Mouse (Mus musculus) ES-E14 (cell line): ENCODE results near the gene 1700012B07Rik. TPM values are rescaled to one million over a fixed set of nuclear protein-coding genes. Genes with fewer than 3 reads are reported as not detected.

Source experiments
- DNase-seq: peaks from one replicate; pipeline ENCODE4 v3.0.0-alpha.2; 2013; ENCODE audit warnings: low read depth, low spot score
- H3K27ac ChIP-seq: 2 replicates; pipeline ENCODE4 v1.5.1; 2012; ENCODE audit warnings: low read depth, mild to moderate bottlenecking, low read length, moderate library complexity, mixed read lengths; ENCODE audit not compliant: poor library complexity, insufficient read depth, severe bottlenecking
- H3K36me3 ChIP-seq: 2 replicates; pipeline ENCODE4 v1.6.1; 2012; ENCODE audit warnings: mild to moderate bottlenecking, low read length, moderate library complexity, mixed read lengths; ENCODE audit not compliant: control insufficient read depth, poor library complexity, insufficient read depth, severe bottlenecking
- H3K4me1 ChIP-seq, 2 experiments: fragments of 150-350 bp in 1 of 2; sonication (generic) in 1 of 2; 2 replicates each; pipeline ENCODE4 v1.6.1; 2012; ENCODE audit warnings: low read length in 2 of 2, mild to moderate bottlenecking in 1 of 2, mixed read lengths in 1 of 2; ENCODE audit not compliant: control insufficient read depth in 2 of 2, insufficient read depth in 2 of 2, poor library complexity in 1 of 2
- H3K4me3 ChIP-seq, 2 experiments: fragments of 150-350 bp in 1 of 2; sonication (generic) in 1 of 2; 2 replicates each; pipeline ENCODE4 v1.5.1; 2012; ENCODE audit warnings: low read length in 2 of 2, low read depth in 1 of 2, mild to moderate bottlenecking in 1 of 2, mixed read lengths in 1 of 2; ENCODE audit not compliant: insufficient read depth in 1 of 2, poor library complexity in 1 of 2, severe bottlenecking in 1 of 2
- H3K9ac ChIP-seq: 2 replicates; pipeline ENCODE4 v1.6.1; 2012; ENCODE audit warnings: low read depth, mild to moderate bottlenecking, low read length, mixed read lengths; ENCODE audit not compliant: poor library complexity, insufficient read depth, severe bottlenecking
- H3K9me3 ChIP-seq: fragments of 150-350 bp; sonication (generic); 2 replicates; pipeline ENCODE4 v1.6.1; 2012; ENCODE audit warnings: low read depth, mild to moderate bottlenecking, low read length; ENCODE audit not compliant: control insufficient read depth, insufficient read depth
- CHD2 ChIP-seq: IDR thresholded peaks from 2 replicates; pipeline ENCODE4 v1.6.1; 2014; ENCODE audit warnings: mild to moderate bottlenecking, low read depth, low read length, inconsistent platforms
- HCFC1 ChIP-seq: IDR thresholded peaks from 2 replicates; pipeline ENCODE4 v1.6.1; 2012; ENCODE audit warnings: low read length, inconsistent platforms, borderline replicate concordance; ENCODE audit not compliant: insufficient read depth
- MAFK ChIP-seq: IDR thresholded peaks from 2 replicates; pipeline ENCODE4 v1.6.1; 2014; ENCODE audit warnings: mild to moderate bottlenecking, low read depth, low read length, inconsistent platforms; ENCODE audit not compliant: insufficient read depth
- ZC3H11A ChIP-seq: IDR thresholded peaks from 2 replicates; pipeline ENCODE4 v1.6.1; 2012; ENCODE audit warnings: low read depth, mild to moderate bottlenecking, inconsistent platforms, low read length, borderline replicate concordance
- ZNF384 ChIP-seq: IDR thresholded peaks from 2 replicates; pipeline ENCODE4 v1.6.1; 2012; ENCODE audit warnings: low read depth, low read length, inconsistent platforms
- in situ Hi-C, 2 experiments: fragments of 600-800 bp; cut with MboI; formaldehyde crosslinking; loops; one replicate each; pipeline ENCODE4 v1.15.1; 2025; ENCODE audit warnings: low sequenced_read_pairs in 2 of 2, inconsistent platforms in 1 of 2; ENCODE audit not compliant: unreplicated experiment in 2 of 2
- total RNA-seq: library from RNA; depleted of rRNA; stranded (reverse); fragments of 300-350 nt; gene quantifications from 2 replicates; pipeline ENCODE4 v1.2.3, GENCODE M21; 2012

1700012B07Rik gene
- total RNA-seq, 1 experiment = not detected

DNA sequence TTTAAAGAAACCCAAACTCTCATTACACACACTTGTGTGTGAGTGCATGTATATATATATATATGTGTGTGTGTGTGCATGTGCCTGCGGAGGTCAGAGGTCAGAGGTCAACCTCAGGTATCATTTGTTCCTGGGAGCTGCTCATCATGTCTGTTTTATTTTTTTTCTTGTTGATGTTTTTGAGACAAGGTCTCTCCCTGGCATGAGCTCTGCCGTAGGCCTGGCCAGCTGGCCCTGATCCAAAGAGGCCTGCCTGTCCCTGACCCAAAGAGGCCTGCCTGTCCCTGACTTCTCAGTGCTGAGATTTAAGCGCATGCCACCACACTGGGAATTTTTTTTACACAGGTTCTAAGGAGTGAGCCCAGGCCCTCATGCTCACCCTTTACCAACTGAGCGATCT, 24.1 kb upstream of the 1700012B07Rik start:
- no peak overlapping the region for H3K4me3 ChIP-seq
- H3K36me3 ChIP-seq = no peaks in the 10 kb centered on the region
- H3K27ac ChIP-seq = no peak overlapping the region
- 0 out of 4 replicates have a peak, but pooled peaks cover 0 to 3% of the 10 kb centered on the region in 2 experiments for H3K4me1 ChIP-seq
- no peak for DNase-seq
- H3K9me3 ChIP-seq = no peaks in the 10 kb centered on the region
- H3K9ac ChIP-seq = no peak overlapping the region
- TF ChIP-seq HCFC1 = no peak
- TF ChIP-seq ZNF384 = no peak
- TF ChIP-seq MAFK = no peak
- no peak for TF ChIP-seq CHD2
- TF ChIP-seq ZC3H11A = no peak
- in situ Hi-C loops = loop anchor here (10.0 to 25.0 kb wide), 2 partner anchors 407 to 415 kb away; partner anchors contain the start of gene Amz2 (in 1 of the 2)

DNA sequence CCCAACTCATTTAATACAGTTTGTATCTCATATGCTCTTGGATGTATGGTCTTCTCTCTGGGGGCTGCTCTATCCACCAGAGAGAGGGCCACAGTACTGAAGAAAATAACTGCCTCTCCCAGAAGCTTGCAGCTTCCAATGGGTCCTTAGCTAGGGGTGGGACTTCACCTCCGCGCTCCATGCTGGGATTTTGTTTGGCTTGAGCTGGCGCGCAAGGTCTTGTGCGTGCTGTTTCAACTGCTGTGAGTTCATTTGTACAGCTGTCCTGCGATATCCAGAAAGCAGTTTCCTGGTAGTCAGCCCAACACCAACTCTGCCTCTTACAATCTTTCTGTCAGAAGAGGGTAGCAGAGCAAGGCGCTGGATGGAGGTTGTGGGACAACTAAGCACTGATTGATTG, 18.5 kb upstream of the 1700012B07Rik start:
- H3K9ac ChIP-seq = no peak overlapping the region
- no peak overlapping the region for H3K27ac ChIP-seq
- no peaks in the 10 kb centered on the region for H3K9me3 ChIP-seq
- no peak for TF ChIP-seq HCFC1
- TF ChIP-seq ZNF384 = no peak
- TF ChIP-seq CHD2 = no peak
- TF ChIP-seq MAFK = no peak
- no peaks in the 10 kb centered on the region for H3K4me1 ChIP-seq
- peak overlapping the region in 1 of 2 experiments; percentile 9; a peak in 1 of 4 replicates for H3K4me3 ChIP-seq
- no peaks in the 10 kb centered on the region for H3K36me3 ChIP-seq
- in situ Hi-C loops = no loop called here
- no peak for DNase-seq

DNA sequence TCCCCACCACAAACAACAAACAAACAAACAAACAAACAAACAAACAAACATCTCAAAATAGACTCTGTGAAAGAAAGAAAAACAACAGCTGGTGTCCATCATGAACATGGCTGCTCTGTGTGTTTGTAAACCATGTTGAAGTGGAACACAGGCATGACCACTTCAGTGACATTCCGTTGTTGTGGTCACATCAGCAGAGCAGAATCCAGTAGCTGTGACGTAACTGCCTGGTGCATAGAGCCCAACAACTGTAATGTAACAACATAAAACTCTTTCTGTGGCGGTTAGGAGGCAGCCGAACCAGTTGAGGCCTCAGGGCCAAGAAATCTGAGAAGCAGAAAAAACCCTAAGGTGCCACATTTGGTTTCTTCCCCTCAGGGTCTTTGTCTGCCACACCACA, 17.8 kb upstream of the 1700012B07Rik start:
- H3K9me3 ChIP-seq = no peaks in the 10 kb centered on the region
- no peak for DNase-seq
- in situ Hi-C loops = no loop called here
- H3K9ac ChIP-seq = no peak overlapping the region
- no peaks in the 10 kb centered on the region for H3K36me3 ChIP-seq
- no peak overlapping the region for H3K27ac ChIP-seq
- H3K4me1 ChIP-seq = no peaks in the 10 kb centered on the region
- H3K4me3 ChIP-seq = no peak overlapping the region
- TF ChIP-seq CHD2 (no peak), MAFK (no peak), HCFC1 (no peak), ZNF384 (no peak), ZC3H11A (no peak)

DNA sequence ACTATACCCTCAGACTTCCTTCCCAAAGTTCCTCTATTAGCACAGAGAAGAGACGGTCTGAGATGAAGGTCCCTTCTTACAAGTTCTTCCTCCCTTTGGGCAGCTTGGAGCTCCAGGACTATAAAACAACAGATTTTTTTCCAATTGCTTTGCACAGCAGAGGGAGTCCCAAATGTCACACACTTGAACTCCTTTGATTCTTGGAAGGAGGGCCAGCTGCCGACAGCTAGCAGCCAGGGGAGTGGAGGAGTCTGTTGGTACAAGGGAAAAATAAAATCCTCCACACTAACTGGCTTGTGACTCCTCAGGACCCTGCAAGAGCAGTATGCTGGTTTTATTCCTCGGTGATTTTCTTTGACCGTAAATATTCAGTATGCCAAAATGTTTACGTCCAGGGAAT, 16.6 kb upstream of the 1700012B07Rik start:
- no peak for DNase-seq
- Histone ChIP-seq H3K27ac (no peak overlapping the region), H3K4me3 (no peak overlapping the region), H3K9ac (no peak overlapping the region), H3K4me1 (no peaks in the 10 kb centered on the region), H3K9me3 (no peaks in the 10 kb centered on the region), H3K36me3 (no peaks in the 10 kb centered on the region)
- no peak for TF ChIP-seq CHD2
- TF ChIP-seq ZC3H11A = no peak
- TF ChIP-seq HCFC1 = no peak
- no peak for TF ChIP-seq ZNF384
- no peak for TF ChIP-seq MAFK
- in situ Hi-C loops = no loop called here

DNA sequence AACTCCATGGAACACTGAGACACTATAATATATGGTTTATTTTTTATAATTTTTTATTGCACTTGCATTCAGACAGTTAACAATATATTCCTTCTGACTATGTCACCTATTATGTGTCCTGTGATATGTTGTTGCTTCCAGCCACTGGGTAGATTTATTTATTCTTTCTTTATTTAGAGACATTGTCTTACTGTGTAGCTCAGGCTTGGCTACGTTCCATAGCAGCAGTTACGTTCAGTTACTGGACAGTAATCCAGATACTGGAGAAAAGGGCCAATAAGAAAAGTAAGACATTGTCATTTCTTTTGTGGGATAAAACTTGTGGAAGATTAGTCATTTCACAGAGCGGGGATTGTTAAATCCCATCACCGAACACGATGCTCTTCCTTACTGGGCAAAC, 2.5 kb upstream of the 1700012B07Rik start:
- no peak overlapping the region for H3K4me3 ChIP-seq
- TF ChIP-seq ZC3H11A = no peak
- H3K4me1 ChIP-seq = no peaks in the 10 kb centered on the region
- H3K27ac ChIP-seq = no peak overlapping the region
- H3K36me3 ChIP-seq = no peaks in the 10 kb centered on the region
- no peaks in the 10 kb centered on the region for H3K9me3 ChIP-seq
- in situ Hi-C loops = no loop called here
- no peak overlapping the region for H3K9ac ChIP-seq
- DNase-seq = no peak
